Comparison of ENCODE assay signal across 8 mouse cellular contexts in the genomic region with DNA sequence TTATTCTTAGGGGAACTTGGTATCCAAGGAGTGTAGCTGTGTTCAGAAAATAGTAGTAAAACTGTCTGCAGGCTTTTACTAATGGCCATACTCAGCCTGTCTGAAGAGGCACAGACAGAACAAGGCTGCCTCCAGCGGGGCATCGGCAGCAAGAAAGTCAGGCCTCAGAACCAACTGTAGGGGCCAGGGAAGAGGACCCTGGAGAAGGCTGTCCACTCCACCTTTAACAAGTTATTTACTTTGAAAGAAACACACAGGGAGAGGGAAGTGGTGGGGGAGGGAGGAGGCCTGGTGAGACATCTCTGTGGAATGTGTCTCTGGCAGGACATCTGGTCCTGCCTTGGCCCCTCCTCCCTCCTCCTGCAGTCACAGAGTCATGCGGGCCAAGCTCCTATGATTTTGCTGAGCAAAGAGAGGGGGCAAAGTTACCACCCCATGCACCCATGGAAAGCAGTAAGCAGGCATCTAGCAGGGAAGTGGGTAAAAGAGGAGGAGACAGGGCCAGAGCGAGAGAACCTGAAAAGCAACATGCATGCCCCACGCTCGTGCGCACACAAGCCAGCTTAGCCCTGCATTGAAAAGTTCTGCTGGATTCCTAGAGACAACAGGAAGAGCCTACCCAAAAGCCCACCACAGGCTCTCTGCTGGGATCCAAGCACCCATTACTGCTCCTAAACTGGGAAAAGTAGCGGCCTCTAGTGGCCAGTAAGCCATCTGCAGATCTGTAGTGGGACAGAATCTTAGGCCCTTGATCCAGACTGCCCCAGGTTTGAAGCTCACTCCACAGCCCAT. TPM values are rescaled to one million over a fixed set of nuclear protein-coding genes. Genes with fewer than 3 reads are reported as not detected.
DNase-seq lines count a peak whose midpoint lies in the region; ATAC-seq lines count a peak whose summit lies in the region.

No protein-coding gene starts in this region.

- H3K9ac ChIP-seq in forebrain, embryonic 14.5 days (ENCODE audit: low read length) = no peak overlapping the region

- peaks cover 18% of the 10 kb centered on the region for H3K36me3 ChIP-seq in forebrain, embryonic 14.5 days (ENCODE audit: control insufficient read depth, insufficient read depth, low read length)

- ATAC-seq in forebrain, embryonic 14.5 days = peak; percentile 55

- no peaks in the 10 kb centered on the region for H3K27me3 ChIP-seq in forebrain, embryonic 14.5 days (replicated peaks; ENCODE audit: control insufficient read depth, insufficient read depth, low read length)

- DNase-seq in MN1 (ENCODE audit: low spot score) = peak; percentile 83
- DNase-seq in cerebellum, adult 11-12 months = peak; percentile 42
- peak; percentile 81 for DNase-seq in forebrain, embryonic 14.5 days (ENCODE audit: low spot score)
- peak; percentile 84 for DNase-seq in heart, postnatal 4 days
- DNase-seq in layer of hippocampus, adult 9-11 months = peak; percentile 65
- DNase-seq in lung, postnatal 14 days = peak; percentile 86
- DNase-seq in ovary, postnatal 14 days (ENCODE audit: low spot score) = peak; percentile 59
- peak; percentile 83 for DNase-seq in thymus, postnatal 25 days

- no peaks in the 10 kb centered on the region for H3K9me3 ChIP-seq in forebrain, embryonic 14.5 days (replicated peaks; ENCODE audit: control insufficient read depth, low read length)

- WGBS in forebrain, embryonic 14.5 days = 39% methylated on average over 7 of the region's 8 CpGs

- no peak overlapping the region for H3K4me2 ChIP-seq in forebrain, embryonic 14.5 days (ENCODE audit: low read length)

- H3K27ac ChIP-seq in forebrain, embryonic 14.5 days (ENCODE audit: low read depth, low read length) = peak overlapping the region; percentile 6; the same call in 1 of the 2 replicates

- H3K4me1 ChIP-seq in forebrain, embryonic 14.5 days (ENCODE audit: control insufficient read depth, insufficient read depth, low read length) = no peaks in the 10 kb centered on the region

- no peak overlapping the region for H3K4me3 ChIP-seq in forebrain, embryonic 14.5 days (ENCODE audit: low read depth, low read length)

RNA-seq across cellular contexts. Expression of gene Adamtsl4, which starts 12.2 kb away (rescaled TPM):
- polyA plus RNA-seq in forebrain, embryonic 14.5 days (2014; fragmentation: Nextera tagmentation; extraction: Ambion mirVana) = 0.13 and 0.72 TPM in 2 replicates
- 10 to 100 TPM; 13.5 to 14.6 TPM for total RNA-seq in heart, postnatal 4 days (2021)

RNA-seq across cellular contexts. Expression of gene Mcl1, which starts 16.9 kb away (rescaled TPM):
- 50.3 and 50.8 TPM in 2 replicates for polyA plus RNA-seq in forebrain, embryonic 14.5 days (2014; fragmentation: Nextera tagmentation; extraction: Ambion mirVana)
- 100 to 1,000 TPM; 112 to 115 TPM for total RNA-seq in heart, postnatal 4 days (2021)

RNA-seq across cellular contexts. Expression of gene Ensa, which starts 50.7 kb away (rescaled TPM):
- polyA plus RNA-seq in forebrain, embryonic 14.5 days (2014; fragmentation: Nextera tagmentation; extraction: Ambion mirVana) = 97.2 and 106 TPM in 2 replicates
- total RNA-seq in heart, postnatal 4 days (2021) = 10 to 100 TPM; 49.2 to 50.5 TPM
